Mouse (Mus musculus): Measurements from ENCODE around the gene Hist1h4d. TPM values are rescaled to one million over a fixed set of nuclear protein-coding genes. Genes with fewer than 3 reads are reported as not detected.

Gene Hist1h4d
- polyA plus RNA-seq (2012; rRNA removed; ENCODE audit: low replicate concordance) = 5.3 and 12.9 TPM in 2 replicates

GRCm38 (mm10) chr13:23581408-23582218, at the start of gene Hist1h4d:
Gene Hist1h4d, plus strand, starts transcription at chr13:23581598.

GRCm38 (mm10) chr13:23533560-23534367, 47.6 kb upstream of the Hist1h4d start, which contains the start of gene Hist1h2af:
Gene Hist1h2af, plus strand, starts transcription at chr13:23533906.

DNA sequence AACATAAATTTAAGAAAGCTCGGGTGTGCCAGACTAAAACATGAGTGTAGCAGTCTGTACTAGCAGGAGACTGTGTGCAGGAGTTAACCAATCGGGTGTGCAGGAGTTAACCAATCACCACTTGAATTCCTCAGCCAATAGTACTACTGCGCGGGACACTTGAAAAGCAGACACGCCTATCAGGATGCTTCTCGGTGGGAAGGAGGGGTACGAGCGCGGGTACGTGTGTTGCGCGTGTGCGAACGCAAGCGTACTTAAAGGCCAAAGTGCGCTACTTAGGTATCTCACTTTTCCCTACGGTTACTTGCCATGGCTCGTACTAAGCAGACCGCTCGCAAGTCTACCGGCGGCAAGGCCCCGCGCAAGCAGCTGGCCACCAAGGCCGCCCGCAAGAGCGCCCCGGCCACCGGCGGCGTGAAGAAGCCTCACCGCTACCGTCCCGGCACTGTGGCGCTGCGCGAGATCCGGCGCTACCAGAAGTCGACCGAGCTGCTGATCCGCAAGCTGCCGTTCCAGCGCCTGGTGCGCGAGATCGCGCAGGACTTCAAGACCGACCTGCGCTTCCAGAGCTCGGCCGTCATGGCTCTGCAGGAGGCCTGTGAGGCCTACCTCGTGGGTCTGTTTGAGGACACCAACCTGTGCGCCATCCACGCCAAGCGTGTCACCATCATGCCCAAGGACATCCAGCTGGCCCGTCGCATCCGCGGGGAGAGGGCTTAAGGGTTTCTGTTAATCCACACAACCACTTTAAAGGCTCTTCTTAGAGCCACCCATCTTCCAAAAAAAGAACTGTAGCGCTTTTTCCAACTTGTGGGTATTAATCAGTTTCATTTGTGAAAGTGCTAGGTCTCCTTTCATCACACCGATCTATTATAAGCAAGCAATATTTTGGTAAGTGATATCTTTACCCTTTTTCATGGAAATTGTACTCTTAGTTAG, 46.0 kb upstream of the Hist1h4d start, which contains the start of gene Hist1h3g:
TSS of gene Hist1h3g (plus strand) at position 286 of the 939 bp plus-strand sequence.

DNA sequence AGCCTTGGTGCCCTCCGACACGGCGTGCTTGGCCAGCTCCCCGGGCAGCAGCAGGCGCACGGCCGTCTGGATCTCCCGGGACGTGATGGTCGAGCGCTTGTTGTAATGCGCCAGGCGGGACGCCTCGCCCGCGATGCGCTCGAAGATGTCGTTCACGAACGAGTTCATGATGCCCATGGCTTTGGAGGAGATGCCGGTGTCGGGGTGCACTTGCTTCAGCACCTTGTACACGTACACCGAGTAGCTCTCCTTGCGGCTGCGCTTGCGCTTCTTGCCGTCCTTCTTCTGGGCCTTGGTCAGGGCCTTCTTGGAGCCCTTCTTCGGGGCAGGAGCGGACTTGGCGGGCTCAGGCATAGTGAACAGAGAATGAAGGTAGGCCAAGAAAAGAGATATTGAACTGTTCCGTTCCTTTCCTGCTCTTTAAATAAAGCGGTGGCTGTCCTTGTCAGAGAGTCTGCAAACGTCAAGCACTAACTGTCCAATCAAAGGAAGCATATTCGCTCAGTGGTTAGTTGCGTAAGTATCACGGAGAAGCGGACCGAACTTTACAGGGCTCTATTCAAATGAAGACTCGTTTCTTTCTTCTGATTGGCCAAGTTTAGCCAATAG, 38.3 kb upstream of the Hist1h4d start, which contains the start of gene Hist1h2bh:
TSS of gene Hist1h2bh (minus strand) at position 394 of the 609 bp plus-strand sequence.

DNA sequence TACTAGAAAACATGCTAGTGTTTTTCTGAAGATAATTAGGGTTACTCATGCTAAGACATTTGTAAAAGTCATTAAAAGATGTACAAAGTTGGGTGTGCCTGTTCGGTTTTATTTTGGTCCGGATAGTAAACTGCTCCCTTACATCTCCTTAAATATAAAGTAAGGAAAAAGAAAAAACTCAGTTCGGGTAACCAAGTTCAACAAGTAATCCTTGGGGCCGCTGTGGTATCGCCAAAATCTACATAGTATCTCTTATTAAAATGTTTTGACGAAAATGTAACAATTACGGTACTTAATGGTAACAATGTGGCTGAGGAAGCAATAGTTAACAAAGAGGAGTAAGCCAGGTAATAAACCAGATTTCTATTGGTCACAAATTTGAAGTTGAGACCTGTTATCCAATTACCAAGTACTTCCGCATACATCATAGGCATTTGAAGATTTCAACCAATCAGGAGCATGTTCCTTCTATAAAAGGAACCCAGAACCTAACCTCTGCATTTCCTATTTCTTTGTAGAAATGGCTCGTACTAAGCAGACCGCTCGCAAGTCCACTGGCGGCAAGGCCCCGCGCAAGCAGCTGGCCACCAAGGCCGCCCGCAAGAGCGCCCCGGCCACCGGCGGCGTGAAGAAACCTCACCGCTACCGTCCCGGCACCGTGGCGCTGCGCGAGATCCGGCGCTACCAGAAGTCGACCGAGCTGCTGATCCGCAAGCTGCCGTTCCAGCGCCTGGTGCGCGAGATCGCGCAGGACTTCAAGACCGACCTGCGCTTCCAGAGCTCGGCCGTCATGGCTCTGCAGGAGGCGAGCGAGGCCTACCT, 37.2 kb upstream of the Hist1h4d start, which contains the start of gene Hist1h3f:
TSS of gene Hist1h3f (plus strand) at position 88 of the 822 bp plus-strand sequence.

DNA sequence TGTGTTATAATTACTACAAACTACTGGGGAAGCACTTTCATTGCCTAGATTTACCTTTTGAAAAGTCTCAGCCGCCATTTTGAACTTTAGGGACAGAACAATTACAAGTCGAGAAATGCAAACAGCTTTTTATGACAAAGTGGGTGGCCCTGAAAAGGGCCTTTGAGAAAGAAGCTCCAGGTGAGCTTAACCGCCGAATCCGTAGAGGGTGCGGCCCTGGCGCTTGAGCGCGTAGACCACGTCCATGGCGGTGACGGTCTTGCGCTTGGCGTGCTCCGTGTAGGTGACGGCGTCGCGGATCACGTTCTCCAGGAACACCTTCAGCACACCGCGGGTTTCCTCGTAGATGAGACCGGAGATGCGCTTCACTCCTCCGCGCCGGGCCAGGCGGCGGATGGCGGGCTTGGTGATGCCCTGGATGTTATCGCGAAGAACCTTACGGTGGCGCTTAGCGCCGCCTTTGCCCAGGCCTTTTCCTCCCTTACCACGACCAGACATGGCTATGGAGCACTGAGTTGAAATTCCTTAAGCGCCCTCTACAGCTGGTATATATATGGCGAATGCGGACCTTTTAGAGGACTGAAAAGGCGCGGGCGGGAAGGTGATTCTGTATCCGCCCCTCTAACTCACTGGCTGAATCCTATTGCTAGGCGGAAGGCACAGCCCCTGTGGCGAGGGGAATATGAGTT, 30.1 kb upstream of the Hist1h4d start, which contains the start of gene Hist1h4f:
TSS of gene Hist1h4f (minus strand) at position 503 of the 689 bp plus-strand sequence.

GRCm38 (mm10) chr13:23552962-23553361, 28.4 kb upstream of the Hist1h4d start, which contains the start of gene Hist1h1d:
Gene Hist1h1d, plus strand, starts transcription at chr13:23553262.

GRCm38 (mm10) chr13:23561883-23562659, 19.3 kb upstream of the Hist1h4d start, which contains the start of gene Hist1h3e:
Gene Hist1h3e, minus strand, starts transcription at chr13:23562369.

GRCm38 (mm10) chr13:23571022-23571503, 10.3 kb upstream of the Hist1h4d start, which contains the start of the genes Hist1h2ae and Hist1h2bg:
Gene Hist1h2ae, minus strand, starts transcription at chr13:23571220.
Gene Hist1h2bg, plus strand, starts transcription at chr13:23571396.

DNA sequence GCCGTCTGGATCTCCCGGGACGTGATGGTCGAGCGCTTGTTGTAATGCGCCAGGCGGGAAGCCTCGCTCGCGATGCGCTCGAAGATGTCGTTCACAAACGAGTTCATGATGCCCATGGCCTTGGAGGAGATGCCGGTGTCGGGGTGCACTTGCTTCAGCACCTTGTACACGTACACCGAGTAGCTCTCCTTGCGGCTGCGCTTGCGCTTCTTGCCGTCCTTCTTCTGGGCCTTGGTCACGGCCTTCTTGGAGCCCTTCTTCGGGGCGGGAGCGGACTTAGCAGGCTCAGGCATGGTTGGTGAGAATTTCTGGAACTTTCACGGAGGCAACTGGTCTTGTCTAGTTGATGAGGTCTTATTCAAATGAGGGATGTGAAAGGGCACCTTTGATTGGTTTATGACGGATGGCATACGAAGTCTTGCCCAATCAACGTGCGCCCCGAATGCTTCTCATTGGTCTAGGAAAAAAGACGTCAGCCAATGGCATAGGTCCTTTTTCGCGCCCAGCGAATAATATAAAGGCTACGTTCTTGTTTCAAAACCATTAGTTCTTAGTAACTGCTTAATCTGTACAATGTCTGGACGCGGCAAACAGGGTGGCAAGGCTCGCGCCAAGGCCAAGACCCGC, 7.4 kb upstream of the Hist1h4d start, which contains the start of the genes Hist1h2bf and Hist1h2ad:
TSS of gene Hist1h2bf (minus strand) at position 299 of the 627 bp plus-strand sequence.
TSS of gene Hist1h2ad (plus strand) at position 484 of the 627 bp plus-strand sequence.

GRCm38 (mm10) chr13:23575271-23575851, 6.0 kb upstream of the Hist1h4d start, which contains the start of gene Hist1h3d:
Gene Hist1h3d, plus strand, starts transcription at chr13:23575763.

GRCm38 (mm10) chr13:23620733-23621531, 39.5 kb downstream of the Hist1h4d start, which contains the start of gene Hist1h2be:
Gene Hist1h2be, minus strand, starts transcription at chr13:23621124.

GRCm38 (mm10) chr13:23622175-23622671, 40.8 kb downstream of the Hist1h4d start, which contains the start of gene Hist1h1e:
Gene Hist1h1e, minus strand, starts transcription at chr13:23622558.

All from mammary gland, adult 2 months (tissue).